Mouse (Mus musculus) midbrain, postnatal 0 days (tissue): ENCODE data around the gene Gm28047. TPM values are rescaled to one million over a fixed set of nuclear protein-coding genes. Genes with fewer than 3 reads are reported as not detected.

Experiments used
- ATAC-seq: fragments of 200-750 bp; cut with Nextera tagmentation; 2 replicates; pipeline ENCODE4 v1.8.0; 2017; ENCODE audit warnings: moderate number of reproducible peaks, mild to moderate bottlenecking, moderate TSS enrichment, moderate library complexity; ENCODE audit not compliant: low FRiP score
- DNase-seq: peaks from one replicate; pipeline ENCODE4 v3.0.0-alpha.2; 2015; ENCODE audit warnings: low spot score
- H3K27ac ChIP-seq: fragments of 300-500 bp; sonication (generic); 2 replicates; pipeline ENCODE4 v1.5.1; 2014; ENCODE audit warnings: low read depth, mild to moderate bottlenecking, low read length, mixed read lengths
- H3K27me3 ChIP-seq: fragments of 300-500 bp; sonication (generic); 2 replicates; pipeline ENCODE4 v1.6.1; 2014; ENCODE audit warnings: low read length, control low read depth, mixed read lengths; ENCODE audit not compliant: insufficient read depth
- H3K36me3 ChIP-seq: fragments of 300-500 bp; sonication (generic); 2 replicates; pipeline ENCODE4 v1.6.1; 2014; ENCODE audit warnings: low read length, control low read depth, mixed read lengths; ENCODE audit not compliant: insufficient read depth
- H3K4me1 ChIP-seq: fragments of 300-500 bp; sonication (generic); 2 replicates; pipeline ENCODE4 v1.6.1; 2014; ENCODE audit warnings: mild to moderate bottlenecking, control low read depth, antibody characterized with exemption, low read length, mixed read lengths; ENCODE audit not compliant: insufficient read depth
- H3K4me2 ChIP-seq: fragments of 300-500 bp; sonication (generic); 2 replicates; pipeline ENCODE4 v1.6.1; 2014; ENCODE audit warnings: low read depth, mild to moderate bottlenecking, low read length, mixed read lengths; ENCODE audit not compliant: poor library complexity, severe bottlenecking
- H3K4me3 ChIP-seq: fragments of 300-500 bp; sonication (generic); 2 replicates; pipeline ENCODE4 v1.5.1; 2014; ENCODE audit warnings: low read depth, mild to moderate bottlenecking, low read length, moderate library complexity
- H3K9ac ChIP-seq: fragments of 300-500 bp; sonication (generic); replicated peaks from 2 replicates; pipeline ENCODE4 v1.6.1; 2014; ENCODE audit warnings: mild to moderate bottlenecking, low read length, moderate library complexity, mixed read lengths; ENCODE audit not compliant: poor library complexity, severe bottlenecking
- H3K9me3 ChIP-seq: fragments of 300-500 bp; sonication (generic); 2 replicates; pipeline ENCODE4 v1.6.1; 2016; ENCODE audit warnings: low read length, control low read depth
- CTCF ChIP-seq: IDR thresholded peaks from 2 replicates; pipeline ENCODE4 v1.5.1; 2016; ENCODE audit warnings: antibody characterized with exemption, mild to moderate bottlenecking
- WGBS: fragments of 180-500 bp; shearing (Covaris S2); extraction: QIAGEN DNeasy Blood & Tissue Kit; methylation state at CpG from one replicate; pipeline ENCODE4 v1.1.7; 2014; 5-methylcytosine and 5-hydroxymethylcytosine counted together
- polyA plus RNA-seq: library from polyadenylated mRNA; unstranded; fragments of >200 nt; fragmentation: Nextera tagmentation; extraction: Ambion mirVana; gene quantifications from 2 replicates; pipeline ENCODE4 v1.2.1, GENCODE M21; 2015
- total RNA-seq: library from RNA; depleted of rRNA; stranded (reverse); fragments of >200 nt; gene quantifications from 2 replicates; pipeline ENCODE4 v1.2.3, GENCODE M21; 2014

Gene Gm28047
- total and polyA plus RNA-seq, 2 experiments from 2014 or later, result not detected

- Histone ChIP-seq H3K27ac (no peak overlapping the region), H3K4me1 (no peaks in the 10 kb centered on the region), H3K9ac (no peak overlapping the region), H3K36me3 (peaks cover 53% of the 10 kb centered on the region), H3K27me3 (no peaks in the 10 kb centered on the region), H3K9me3 (no peaks in the 10 kb centered on the region), H3K4me2 (no peak overlapping the region), H3K4me3 (no peak overlapping the region)
- TF ChIP-seq CTCF, result no peak
- WGBS, result 80% methylated on average over 6 of the region's 6 CpGs
- no peak for DNase-seq
- no peak for ATAC-seq
Measured at GRCm38 (mm10) chr15:102526111-102527002, 98.5 kb downstream of the Gm28047 start.

GRCm38 (mm10) chr15:102524892-102525485 lies 99.9 kb downstream of the Gm28047 start, which contains the start of gene Npff:
Gene Npff, minus strand, starts transcription at chr15:102524942.
- Histone ChIP-seq H3K4me3 (no peak within 1 kb of the TSS), H3K9me3 (no peaks in the 10 kb centered on the region), H3K4me1 (no peaks in the 10 kb centered on the region), H3K9ac (no peak within 1 kb of the TSS), H3K27ac (0 out of 2 replicates have a peak within 1 kb of the TSS, but pooled peaks have one; percentile 18), H3K4me2 (no peak within 1 kb of the TSS), H3K27me3 (no peaks in the 10 kb centered on the region), H3K36me3 (peaks cover 45% of the 10 kb centered on the region)
- peak; percentile 99 for TF ChIP-seq CTCF
- peak; percentile 87 for DNase-seq
- no peak for ATAC-seq
- WGBS, result 2% methylated on average over 3 of the region's 3 CpGs

- WGBS, result 82% methylated on average over 4 of the region's 4 CpGs
- H3K4me2 ChIP-seq, result no peak overlapping the region
- peaks cover 21% of the 10 kb centered on the region for H3K36me3 ChIP-seq
- H3K27ac ChIP-seq, result no peak overlapping the region
- no peak for ATAC-seq
- peaks cover 6% of the 10 kb centered on the region for H3K4me1 ChIP-seq
- no peak for TF ChIP-seq CTCF
- no peaks in the 10 kb centered on the region for H3K27me3 ChIP-seq
- H3K9ac ChIP-seq, result no peak overlapping the region
- no peaks in the 10 kb centered on the region for H3K9me3 ChIP-seq
- DNase-seq, result no peak
- no peak overlapping the region for H3K4me3 ChIP-seq
Measured at GRCm38 (mm10) chr15:102521480-102521879, 103.4 kb downstream of the Gm28047 start.

- Histone ChIP-seq H3K36me3 (peaks cover 21% of the 10 kb centered on the region), H3K4me3 (no peak overlapping the region), H3K27ac (no peak overlapping the region), H3K4me2 (no peak overlapping the region), H3K9me3 (no peaks in the 10 kb centered on the region), H3K4me1 (peaks cover 10% of the 10 kb centered on the region), H3K9ac (no peak overlapping the region), H3K27me3 (no peaks in the 10 kb centered on the region)
- ATAC-seq (no peak), DNase-seq (no peak)
- no peak for TF ChIP-seq CTCF
- 91% methylated on average over 4 of the region's 4 CpGs for WGBS
Measured at GRCm38 (mm10) chr15:102520416-102520815, 104.5 kb downstream of the Gm28047 start.

- no peak for TF ChIP-seq CTCF
Measured at GRCm38 (mm10) chr15:102519211-102520141, 105.4 kb downstream of the Gm28047 start.

More at GRCm38 (mm10) chr15:102519211-102520141, 105.4 kb downstream of the Gm28047 start:
- WGBS, result 72% methylated on average over 15 of the region's 17 CpGs
- peaks cover 17% of the 10 kb centered on the region for H3K4me1 ChIP-seq
- peak overlapping the region; percentile 99 for H3K27ac ChIP-seq
- peak overlapping the region; percentile 80 for H3K4me2 ChIP-seq
- no peak for DNase-seq
- H3K9ac ChIP-seq, result peak overlapping the region; percentile 87
- ATAC-seq, result no peak
- peaks cover 20% of the 10 kb centered on the region for H3K36me3 ChIP-seq
- H3K27me3 ChIP-seq, result no peaks in the 10 kb centered on the region
- peak overlapping the region; percentile 66 for H3K4me3 ChIP-seq
- no peaks in the 10 kb centered on the region for H3K9me3 ChIP-seq
